Mouse (Mus musculus) liver, embryonic 11.5 days (tissue): ENCODE measurements around the gene Psmc3ip. TPM values are rescaled to one million over a fixed set of nuclear protein-coding genes. Genes with fewer than 3 reads are reported as not detected.

Source experiments
- ATAC-seq: fragments of 200-750 bp; cut with Nextera tagmentation; replicated peaks from 2 replicates; pipeline ENCODE4 v1.8.0; 2017; ENCODE audit warnings: moderate number of reproducible peaks, mild to moderate bottlenecking, moderate TSS enrichment, moderate library complexity; ENCODE audit not compliant: low FRiP score
- DNase-seq: peaks from one replicate; pipeline ENCODE4 v3.0.0-alpha.2; 2017; ENCODE audit warnings: low spot score
- H3K27ac ChIP-seq: fragments of 300-500 bp; sonication (generic); 2 replicates; pipeline ENCODE4 v1.5.1; 2014; ENCODE audit warnings: mild to moderate bottlenecking, low read depth, low read length, control low read depth
- H3K27me3 ChIP-seq: fragments of 300-500 bp; sonication (generic); replicated peaks from 2 replicates; pipeline ENCODE4 v1.6.1; 2014; ENCODE audit warnings: low read length, mixed read lengths; ENCODE audit not compliant: control insufficient read depth, insufficient read depth
- H3K36me3 ChIP-seq: fragments of 300-500 bp; sonication (generic); 2 replicates; pipeline ENCODE4 v1.6.1; 2014; ENCODE audit warnings: mild to moderate bottlenecking, low read length, moderate library complexity, mixed read lengths; ENCODE audit not compliant: control insufficient read depth, insufficient read depth
- H3K4me1 ChIP-seq: fragments of 300-500 bp; sonication (generic); replicated peaks from 2 replicates; pipeline ENCODE4 v1.6.1; 2014; ENCODE audit warnings: low read length, mixed read lengths; ENCODE audit not compliant: control insufficient read depth, insufficient read depth
- H3K4me2 ChIP-seq: fragments of 300-500 bp; sonication (generic); 2 replicates; pipeline ENCODE4 v1.6.1; 2014; ENCODE audit warnings: mild to moderate bottlenecking, control low read depth, moderate library complexity
- H3K4me3 ChIP-seq: fragments of 300-500 bp; sonication (generic); 2 replicates; pipeline ENCODE4 v1.5.1; 2014; ENCODE audit warnings: low read depth, low read length, control low read depth
- H3K9ac ChIP-seq: fragments of 300-500 bp; sonication (generic); 2 replicates; pipeline ENCODE4 v1.6.1; 2014; ENCODE audit warnings: low read depth, low read length, control low read depth
- H3K9me3 ChIP-seq: fragments of 300-500 bp; sonication (generic); 2 replicates; pipeline ENCODE4 v1.6.1; 2016; ENCODE audit warnings: low read length, inconsistent platforms, mixed read lengths; ENCODE audit not compliant: control insufficient read depth
- WGBS: fragments of 180-500 bp; shearing (Covaris S2); extraction: QIAGEN DNeasy Blood & Tissue Kit; methylation state at CpG from one replicate; pipeline ENCODE4 v1.1.7; 2014; 5-methylcytosine and 5-hydroxymethylcytosine counted together
- polyA plus RNA-seq: library from polyadenylated mRNA; unstranded; fragments of >200 nt; fragmentation: Nextera tagmentation; extraction: Ambion mirVana; gene quantifications from 2 replicates; pipeline ENCODE4 v1.2.1, GENCODE M21; 2014

Psmc3ip gene
- polyA plus RNA-seq, 1 experiment from 2014 or later: 42.8 TPM

DNA sequence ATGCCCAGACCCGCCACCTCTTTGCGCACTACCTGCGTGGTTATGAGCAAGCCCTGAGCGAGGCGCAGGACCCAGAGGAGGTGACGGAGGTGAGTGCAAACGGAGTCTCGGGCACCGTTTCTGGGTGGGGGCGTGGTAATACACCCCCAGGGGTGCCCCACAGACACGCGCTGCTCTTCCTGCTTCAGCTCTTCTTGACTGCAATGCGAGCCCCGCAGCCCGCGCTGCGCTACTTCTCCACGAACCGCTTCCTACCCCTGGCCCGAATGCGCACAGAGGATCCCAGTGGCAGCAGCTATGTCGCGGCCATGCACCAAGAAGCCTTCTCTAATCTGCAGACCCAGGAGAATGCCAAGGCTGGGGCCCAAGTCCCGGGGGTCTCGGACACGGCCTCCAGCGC is 15.5 kb downstream of the Psmc3ip start:
- peaks cover 46% of the 10 kb centered on the region for H3K27me3 ChIP-seq
- no peak overlapping the region for H3K27ac ChIP-seq
- H3K4me3 ChIP-seq: peak overlapping the region; percentile 28
- no peaks in the 10 kb centered on the region for H3K9me3 ChIP-seq
- peaks cover 14% of the 10 kb centered on the region for H3K4me1 ChIP-seq
- H3K9ac ChIP-seq: no peak overlapping the region
- no peaks in the 10 kb centered on the region; the same call in 1 of the 2 replicates for H3K36me3 ChIP-seq
- DNase-seq (no peak), ATAC-seq (no peak)
- peak overlapping the region; percentile 48 for H3K4me2 ChIP-seq
- WGBS: 5% methylated on average over 27 of the region's 27 CpGs

GRCm38 (mm10) chr11:101078121-101078520 is 17.1 kb downstream of the Psmc3ip start, which contains the start of gene Hsd17b1:
TSS of gene Hsd17b1 (plus strand) at chr11:101078411.
- Histone ChIP-seq H3K27ac (no peak within 1 kb of the TSS), H3K36me3 (no peaks in the 10 kb centered on the region), H3K9ac (no peak within 1 kb of the TSS), H3K4me3 (no peak within 1 kb of the TSS), H3K4me1 (peaks cover 5% of the 10 kb centered on the region), H3K27me3 (peaks cover 46% of the 10 kb centered on the region), H3K9me3 (no peaks in the 10 kb centered on the region), H3K4me2 (peak within 1 kb of the TSS; percentile 48; the same call in 1 of the 2 replicates)
- ATAC-seq (no peak), DNase-seq (no peak)
- WGBS: 76% methylated on average over 9 of the region's 9 CpGs

- Histone ChIP-seq H3K27ac (no peak overlapping the region), H3K4me3 (no peak overlapping the region), H3K9ac (no peak overlapping the region), H3K4me2 (no peak overlapping the region), H3K4me1 (peaks cover 5% of the 10 kb centered on the region), H3K27me3 (peaks cover 17% of the 10 kb centered on the region), H3K9me3 (no peaks in the 10 kb centered on the region), H3K36me3 (no peaks in the 10 kb centered on the region)
- DNase-seq (no peak), ATAC-seq (no peak)
- 65% methylated on average over 14 of the region's 14 CpGs for WGBS
Observed at GRCm38 (mm10) chr11:101071810-101072428, 23.3 kb downstream of the Psmc3ip start.

GRCm38 (mm10) chr11:101070987-101071386 is 24.2 kb downstream of the Psmc3ip start:
- WGBS: 73% methylated on average over 6 of the region's 6 CpGs
- ATAC-seq (no peak), DNase-seq (no peak)
- H3K27ac ChIP-seq: no peak overlapping the region
- H3K4me1 ChIP-seq: peaks cover 12% of the 10 kb centered on the region
- H3K9me3 ChIP-seq: no peaks in the 10 kb centered on the region
- no peak overlapping the region for H3K9ac ChIP-seq
- H3K36me3 ChIP-seq: no peaks in the 10 kb centered on the region
- peak overlapping the region; percentile 100; the same call in 1 of the 2 replicates for H3K4me2 ChIP-seq
- peak overlapping the region; percentile 82; the same call in 1 of the 2 replicates for H3K4me3 ChIP-seq
- H3K27me3 ChIP-seq: peaks cover 13% of the 10 kb centered on the region

DNA sequence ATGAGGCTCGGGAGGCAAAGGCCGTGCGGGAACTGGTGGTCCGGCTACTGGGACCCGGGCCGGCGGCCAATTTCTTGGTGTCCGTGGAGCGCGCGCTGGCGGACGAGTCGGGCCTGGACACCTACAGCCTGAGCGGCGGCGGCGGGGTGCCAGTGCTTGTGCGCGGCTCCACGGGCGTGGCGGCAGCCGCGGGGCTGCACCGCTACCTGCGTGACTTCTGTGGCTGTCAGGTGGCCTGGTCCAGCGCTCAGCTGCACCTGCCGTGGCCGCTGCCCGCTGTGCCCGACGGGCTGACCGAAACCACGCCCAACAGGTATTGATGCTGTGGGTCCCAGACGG is 25.1 kb downstream of the Psmc3ip start:
- no peak for DNase-seq
- WGBS: under 1% methylated on average over 36 of the region's 36 CpGs
- peak overlapping the region; percentile 13 for H3K27ac ChIP-seq

DNA sequence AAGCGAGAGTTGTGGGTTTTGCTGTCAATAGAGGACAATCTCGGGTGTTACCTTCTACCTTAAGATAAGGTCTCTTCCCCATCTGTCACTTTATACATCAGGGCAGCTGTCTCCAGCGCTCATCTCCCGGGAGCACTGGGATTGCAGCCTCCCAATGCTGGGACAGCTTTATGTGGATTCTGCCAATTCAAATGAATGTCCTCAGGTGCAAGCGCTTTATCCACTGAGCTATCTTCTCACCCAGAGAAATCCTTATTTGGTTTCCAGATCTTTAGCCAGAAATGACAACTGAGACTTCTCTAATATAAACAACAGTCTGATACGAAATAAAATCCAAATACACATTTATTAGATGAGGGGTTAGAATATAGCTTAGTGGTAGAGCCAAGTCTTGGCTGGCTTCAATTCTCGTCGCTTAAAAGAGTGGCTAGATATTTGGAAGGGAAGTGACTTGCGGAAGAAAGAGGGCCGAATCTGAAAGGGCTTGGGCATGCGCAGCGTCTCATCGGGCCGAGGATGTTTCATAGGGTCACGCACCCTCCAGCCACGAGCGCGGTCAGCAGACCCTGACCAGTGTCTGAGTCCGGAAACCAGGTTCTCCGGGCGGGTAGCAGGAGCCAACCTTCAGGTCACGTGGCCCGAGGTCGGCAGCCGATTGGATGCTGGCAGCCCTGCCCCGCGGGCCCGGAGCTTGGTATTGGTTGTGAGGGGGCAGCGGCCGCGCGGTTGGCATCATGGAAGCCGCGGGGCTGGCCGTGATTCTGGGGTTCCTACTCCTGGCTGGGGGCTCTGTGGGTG is 25.6 kb downstream of the Psmc3ip start, which contains the start of gene Naglu:
Naglu (plus strand) TSS at position 622 of the 798 bp plus-strand sequence.
- Histone ChIP-seq H3K27me3 (peaks cover 13% of the 10 kb centered on the region), H3K4me2 (peak within 1 kb of the TSS; percentile 100), H3K9ac (peak within 1 kb of the TSS; percentile 74), H3K4me3 (peak within 1 kb of the TSS; percentile 82), H3K36me3 (no peaks in the 10 kb centered on the region), H3K4me1 (peaks cover 21% of the 10 kb centered on the region), H3K27ac (peak within 1 kb of the TSS; percentile 13), H3K9me3 (no peaks in the 10 kb centered on the region)
- 3% methylated on average over 35 of the region's 35 CpGs for WGBS
- DNase-seq (peak; percentile 91), ATAC-seq (peak; percentile 82)

More for the DNA sequence above, 25.1 kb downstream of the Psmc3ip start:
- H3K9me3 ChIP-seq: no peaks in the 10 kb centered on the region
- peak; percentile 51 for ATAC-seq
- H3K36me3 ChIP-seq: no peaks in the 10 kb centered on the region
- H3K4me1 ChIP-seq: peaks cover 16% of the 10 kb centered on the region
- H3K4me2 ChIP-seq: peak overlapping the region; percentile 100
- H3K4me3 ChIP-seq: peak overlapping the region; percentile 82
- peak overlapping the region; percentile 74 for H3K9ac ChIP-seq
- peaks cover 13% of the 10 kb centered on the region for H3K27me3 ChIP-seq

GRCm38 (mm10) chr11:101066549-101067412 is 28.5 kb downstream of the Psmc3ip start:
- H3K9me3 ChIP-seq: no peaks in the 10 kb centered on the region
- peak overlapping the region; percentile 32; the same call in 1 of the 2 replicates for H3K27ac ChIP-seq
- peaks cover 44% of the 10 kb centered on the region for H3K4me1 ChIP-seq
- H3K4me3 ChIP-seq: peak overlapping the region; percentile 35
- ATAC-seq (no peak), DNase-seq (peak; percentile 87)
- H3K9ac ChIP-seq: peak overlapping the region; percentile 38
- 20% methylated on average over 18 of the region's 18 CpGs for WGBS
- H3K36me3 ChIP-seq: peaks cover 6% of the 10 kb centered on the region; the same call in 1 of the 2 replicates
- H3K4me2 ChIP-seq: peak overlapping the region; percentile 63
- H3K27me3 ChIP-seq: peaks cover 9% of the 10 kb centered on the region

DNA sequence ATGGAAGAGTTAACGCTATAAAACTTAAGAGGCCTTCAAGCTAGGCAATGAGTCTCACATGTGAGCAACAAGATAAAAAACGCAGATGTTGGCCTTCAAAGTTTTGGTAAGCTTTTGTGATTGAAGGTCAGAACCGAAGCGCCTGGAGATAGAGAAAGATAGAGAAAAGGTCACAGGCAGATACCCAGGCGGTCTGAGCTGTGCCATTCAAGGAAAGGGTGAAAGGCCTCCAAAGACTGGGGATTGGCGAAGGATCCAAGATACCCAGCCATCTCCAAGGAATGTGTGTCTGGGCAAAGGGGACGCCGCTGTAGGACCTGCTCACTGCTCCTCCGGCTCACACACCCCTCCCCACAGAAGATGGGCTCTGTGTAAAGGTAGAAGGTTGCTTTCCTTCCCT is 30.2 kb downstream of the Psmc3ip start:
- Histone ChIP-seq H3K9ac (no peak overlapping the region), H3K4me2 (no peak overlapping the region), H3K36me3 (peaks cover 7% of the 10 kb centered on the region; the same call in 1 of the 2 replicates), H3K4me3 (no peak overlapping the region), H3K27me3 (no peaks in the 10 kb centered on the region; the same call in 1 of the 2 replicates), H3K9me3 (no peaks in the 10 kb centered on the region), H3K4me1 (peaks cover 49% of the 10 kb centered on the region), H3K27ac (peak overlapping the region; percentile 17; the same call in 1 of the 2 replicates)
- 80% methylated on average over 9 of the region's 9 CpGs for WGBS
- no peak for DNase-seq
- no peak for ATAC-seq
